Mouse (Mus musculus) erythroblast, embryonic 14.5 days (primary cell): ENCODE results near the gene Surf4.

Experiments
- GATA1 ChIP-seq: IDR thresholded peaks from 2 replicates; pipeline ENCODE4 v1.6.1; 2012; ENCODE audit warnings: low read length, inconsistent platforms, mixed read lengths
- TAL1 ChIP-seq: IDR thresholded peaks from 3 replicates; pipeline ENCODE4 v1.6.1; 2012; ENCODE audit warnings: low read length, inconsistent platforms, mixed read lengths

- TF ChIP-seq GATA1: no peak
- TF ChIP-seq TAL1: no peak
Measured at GRCm38 (mm10) chr2:26952866-26953265, 19.1 kb upstream of the Surf4 start.
